Mouse (Mus musculus) limb, embryonic 11.5 days (tissue): ENCODE data around the gene Slc35e4. TPM values are rescaled to one million over a fixed set of nuclear protein-coding genes. Genes with fewer than 3 reads are reported as not detected.
"Not testable (repeated sequence)": the region's sequence is repeated elsewhere in the genome, so short reads cannot be mapped to it uniquely, and the experiment has no call there.

Experiments
- ATAC-seq: fragments of 200-750 bp; cut with Nextera tagmentation; 2 replicates; pipeline ENCODE4 v1.8.0; 2017; ENCODE audit warnings: low read depth; ENCODE audit not compliant: insufficient number of reproducible peaks, low FRiP score, low TSS enrichment
- DNase-seq: peaks from one replicate; pipeline ENCODE4 v3.0.0-alpha.2; 2015; ENCODE audit warnings: low spot score
- H3K27ac ChIP-seq: fragments of 300-500 bp; sonication (generic); replicated peaks from 2 replicates; pipeline ENCODE4 v1.5.1; 2014; ENCODE audit warnings: low read depth, mild to moderate bottlenecking, low read length
- H3K27me3 ChIP-seq: fragments of 300-500 bp; sonication (generic); 2 replicates; pipeline ENCODE4 v1.6.1; 2014; ENCODE audit warnings: mild to moderate bottlenecking, low read length, mixed read lengths; ENCODE audit not compliant: control insufficient read depth, insufficient read depth
- H3K36me3 ChIP-seq: fragments of 300-500 bp; sonication (generic); 2 replicates; pipeline ENCODE4 v1.6.1; 2014; ENCODE audit warnings: mild to moderate bottlenecking, low read length, moderate library complexity, mixed read lengths; ENCODE audit not compliant: control insufficient read depth, insufficient read depth
- H3K4me1 ChIP-seq: fragments of 300-500 bp; sonication (generic); 2 replicates; pipeline ENCODE4 v1.6.1; 2014; ENCODE audit warnings: low read length, mixed read lengths; ENCODE audit not compliant: control insufficient read depth, insufficient read depth
- H3K4me2 ChIP-seq: fragments of 300-500 bp; sonication (generic); 2 replicates; pipeline ENCODE4 v1.6.1; 2014; ENCODE audit warnings: low read depth, mild to moderate bottlenecking, moderate library complexity; ENCODE audit not compliant: severe bottlenecking
- H3K4me3 ChIP-seq: fragments of 300-500 bp; sonication (generic); 2 replicates; pipeline ENCODE4 v1.5.1; 2014; ENCODE audit warnings: low read depth, low read length
- H3K9ac ChIP-seq: fragments of 300-500 bp; sonication (generic); 2 replicates; pipeline ENCODE4 v1.6.1; 2014; ENCODE audit warnings: mild to moderate bottlenecking, low read length
- H3K9me3 ChIP-seq: fragments of 300-500 bp; sonication (generic); 2 replicates; pipeline ENCODE4 v1.6.1; 2016; ENCODE audit warnings: low read length; ENCODE audit not compliant: control insufficient read depth
- WGBS: fragments of 180-500 bp; shearing (Covaris S2); extraction: QIAGEN DNeasy Blood & Tissue Kit; methylation state at CpG from one replicate; pipeline ENCODE4 v1.1.7; 2014; 5-methylcytosine and 5-hydroxymethylcytosine counted together
- polyA plus RNA-seq: library from polyadenylated mRNA; unstranded; fragments of >200 nt; fragmentation: Nextera tagmentation; extraction: Ambion mirVana; gene quantifications from 2 replicates; pipeline ENCODE4 v1.2.1, GENCODE M21; 2014

The Slc35e4 gene
- 1.7 and 2.1 TPM in 2 replicates for polyA plus RNA-seq

DNA sequence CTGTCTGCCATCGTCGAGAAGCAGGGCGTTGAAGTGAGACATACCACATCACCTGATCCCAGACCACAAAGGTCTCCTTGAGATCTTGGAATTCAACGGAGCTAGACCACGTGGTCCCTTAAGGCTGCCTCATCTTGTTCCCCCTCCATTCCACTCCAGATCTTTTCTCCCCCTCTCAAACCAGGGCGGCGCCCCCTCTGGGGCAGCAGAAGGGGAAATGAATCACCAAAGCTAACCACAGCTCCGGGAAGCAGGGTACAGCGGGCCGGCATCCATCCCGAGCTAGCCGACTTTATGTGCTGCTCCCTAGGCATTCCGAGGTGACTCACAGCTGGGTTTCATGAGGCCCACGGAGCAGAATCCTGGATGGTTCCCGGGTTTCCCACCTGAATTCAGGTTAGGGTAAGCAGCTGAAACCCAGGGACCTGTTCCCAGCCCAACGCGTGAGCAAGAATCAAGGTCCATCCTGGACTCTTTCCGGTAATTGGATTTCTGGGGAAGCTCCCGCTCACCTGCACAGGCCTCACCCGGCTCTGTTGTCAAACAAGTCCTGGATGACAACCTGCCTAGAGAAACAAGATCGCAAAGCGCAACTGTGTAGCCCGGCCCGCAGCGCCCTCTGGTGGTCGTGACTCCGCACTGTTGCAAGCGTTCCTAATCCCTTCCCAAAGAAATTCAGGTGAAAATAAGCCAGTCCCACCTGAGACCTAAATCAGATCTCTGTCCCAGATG is at the start of gene Slc35e4:
TSS of gene Slc35e4 (minus strand) at position 556 of the 732 bp plus-strand sequence.
- H3K4me1 ChIP-seq: peaks cover 8% of the 10 kb centered on the region
- under 1% methylated on average over 28 of the region's 28 CpGs for WGBS
- no peaks in the 10 kb centered on the region for H3K36me3 ChIP-seq
- H3K4me3 ChIP-seq: peak within 1 kb of the TSS; percentile 45
- peak; percentile 93 for DNase-seq
- H3K9me3 ChIP-seq: no peaks in the 10 kb centered on the region
- H3K27ac ChIP-seq: 0 out of 2 replicates have a peak within 1 kb of the TSS, but pooled peaks have one; percentile 10
- H3K4me2 ChIP-seq: peak within 1 kb of the TSS; percentile 83
- ATAC-seq: peak; percentile 37; the same call in 1 of the 2 replicates
- H3K27me3 ChIP-seq: peaks cover 11% of the 10 kb centered on the region
- H3K9ac ChIP-seq: peak within 1 kb of the TSS; percentile 50

DNA sequence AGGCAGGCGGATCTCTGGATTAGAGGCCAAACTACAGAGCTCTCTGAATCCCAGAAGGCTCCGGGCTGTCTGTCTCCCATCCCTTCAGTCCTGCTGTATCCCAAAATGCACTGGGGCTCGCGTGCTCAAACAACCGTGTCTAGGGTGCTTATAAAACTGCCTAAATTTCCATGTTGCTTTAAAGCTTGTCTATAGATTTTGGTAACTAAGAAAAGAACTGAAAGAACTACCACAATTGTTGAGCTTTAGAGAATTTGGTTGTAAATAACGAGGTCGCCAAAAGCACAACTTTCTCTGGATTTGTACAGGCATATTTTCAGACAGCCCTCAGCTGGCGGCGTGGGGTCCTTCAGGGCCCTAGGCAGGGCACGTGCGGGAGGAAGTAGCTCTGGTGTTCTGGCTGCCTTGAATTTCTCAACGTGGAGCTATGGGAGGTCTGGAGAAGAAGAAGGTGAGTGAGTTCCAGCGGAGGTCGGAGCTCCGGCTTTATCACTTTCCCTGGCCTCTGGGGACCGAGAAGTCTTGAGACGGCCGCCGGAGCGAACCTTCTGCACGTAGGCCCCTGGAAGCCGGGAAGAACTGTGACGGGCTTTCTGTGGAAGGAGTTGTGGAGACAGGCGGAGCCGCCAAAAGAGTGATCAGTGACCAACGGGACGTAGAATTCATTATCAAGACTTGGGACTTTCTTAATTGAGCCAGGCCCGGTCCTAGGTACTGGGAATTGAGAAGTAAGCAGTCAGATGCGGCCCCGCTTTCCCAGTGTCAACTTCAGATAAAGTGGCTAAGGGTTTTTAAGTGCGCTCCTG is 49.3 kb upstream of the Slc35e4 start, which contains the start of gene Pes1:
TSS of gene Pes1 (plus strand) at position 366 of the 806 bp plus-strand sequence.
- H3K27ac ChIP-seq: no peak within 1 kb of the TSS
- no peaks in the 10 kb centered on the region for H3K27me3 ChIP-seq
- H3K4me1 ChIP-seq: peaks cover 3% of the 10 kb centered on the region; the same call in 1 of the 2 replicates
- H3K9ac ChIP-seq: peak within 1 kb of the TSS; percentile 86
- no peaks in the 10 kb centered on the region for H3K9me3 ChIP-seq
- H3K4me3 ChIP-seq: peak within 1 kb of the TSS; percentile 68
- DNase-seq (peak; percentile 86), ATAC-seq (peak; percentile 84; the same call in 1 of the 2 replicates)
- H3K4me2 ChIP-seq: peak within 1 kb of the TSS; percentile 71
- WGBS: under 1% methylated on average over 31 of the region's 31 CpGs
- H3K36me3 ChIP-seq: peaks cover 3% of the 10 kb centered on the region; the same call in 1 of the 2 replicates

DNA sequence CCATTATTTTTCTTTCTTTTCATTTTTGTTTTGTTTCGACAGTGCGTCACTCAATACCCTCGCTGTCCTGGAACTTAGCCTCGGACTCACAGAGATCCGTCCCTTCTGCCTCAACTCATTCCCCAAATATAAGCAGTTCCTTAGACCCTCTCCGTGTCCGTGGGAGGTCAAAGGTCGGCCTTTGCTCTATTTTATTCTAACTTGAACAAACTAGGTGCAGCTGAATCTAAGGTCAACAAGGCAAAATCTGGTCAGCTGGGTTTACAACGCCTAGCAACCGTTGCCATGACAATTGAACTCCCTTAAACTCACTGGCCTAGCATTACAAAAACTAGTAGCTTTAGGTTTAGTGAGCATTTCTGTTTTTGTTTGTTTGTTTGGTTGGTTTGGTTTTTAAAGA is 48.7 kb upstream of the Slc35e4 start:
- peak overlapping the region; percentile 21; the same call in 1 of the 2 replicates for H3K4me2 ChIP-seq
- peak overlapping the region; percentile 5; the same call in 1 of the 2 replicates for H3K9ac ChIP-seq
- H3K36me3 ChIP-seq: peaks cover under 1% of the 10 kb centered on the region; the same call in 1 of the 2 replicates
- WGBS: 86% methylated on average over 10 of the region's 10 CpGs
- H3K27me3 ChIP-seq: no peaks in the 10 kb centered on the region
- ATAC-seq (no peak), DNase-seq (no peak)
- peaks cover 3% of the 10 kb centered on the region; the same call in 1 of the 2 replicates for H3K4me1 ChIP-seq
- no peaks in the 10 kb centered on the region for H3K9me3 ChIP-seq
- no peak overlapping the region for H3K27ac ChIP-seq
- H3K4me3 ChIP-seq: no peak overlapping the region; the same call in 1 of the 2 replicates

DNA sequence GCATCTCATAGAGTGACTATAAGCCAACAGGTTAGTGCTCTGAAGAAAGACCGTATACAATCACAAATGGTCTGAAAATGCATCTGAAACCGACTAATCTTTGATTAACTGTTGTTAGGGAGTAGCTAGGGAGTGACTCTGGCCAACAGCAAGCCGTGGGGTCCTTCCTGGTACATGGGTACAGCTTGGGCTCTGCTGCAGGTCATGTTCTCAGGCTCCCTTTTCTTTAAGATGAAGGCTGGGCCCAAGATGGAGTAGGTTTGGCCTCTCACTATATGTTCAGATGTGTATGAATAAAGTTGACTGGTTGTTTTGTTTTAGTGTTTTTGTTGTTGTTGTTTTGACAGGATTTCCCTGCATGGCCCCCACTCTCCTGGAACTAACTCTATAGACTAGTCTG is 47.3 kb upstream of the Slc35e4 start:
- Histone ChIP-seq H3K4me1 (peaks cover 3% of the 10 kb centered on the region; the same call in 1 of the 2 replicates), H3K4me3 (no peak overlapping the region), H3K36me3 (no peaks in the 10 kb centered on the region), H3K9me3 (no peaks in the 10 kb centered on the region), H3K4me2 (no peak overlapping the region), H3K9ac (no peak overlapping the region), H3K27ac (no peak overlapping the region), H3K27me3 (no peaks in the 10 kb centered on the region)
- ATAC-seq (no peak), DNase-seq (no peak)
- WGBS: 86% methylated on average over 3 of the region's 3 CpGs

DNA sequence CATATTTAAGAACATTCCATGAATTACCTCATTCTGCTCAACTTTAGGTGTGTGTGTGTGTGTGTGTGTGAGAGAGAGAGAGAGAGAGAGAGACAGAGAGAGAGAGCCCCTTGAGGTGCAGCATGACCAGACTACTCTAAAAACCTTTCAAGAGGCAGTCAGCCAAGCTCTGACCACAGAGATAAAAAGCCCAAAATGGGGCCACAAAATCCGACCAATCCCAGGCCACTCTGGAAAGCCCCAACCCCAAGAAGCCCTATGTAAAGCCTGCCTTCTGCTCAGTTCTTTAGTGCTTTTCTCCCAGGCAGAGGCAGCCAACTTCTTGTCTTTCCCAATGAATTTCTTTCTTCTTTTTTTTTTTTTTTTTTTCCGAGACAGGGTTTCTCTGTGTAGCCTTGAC is 46.4 kb upstream of the Slc35e4 start:
- no peaks in the 10 kb centered on the region for H3K27me3 ChIP-seq

DNA sequence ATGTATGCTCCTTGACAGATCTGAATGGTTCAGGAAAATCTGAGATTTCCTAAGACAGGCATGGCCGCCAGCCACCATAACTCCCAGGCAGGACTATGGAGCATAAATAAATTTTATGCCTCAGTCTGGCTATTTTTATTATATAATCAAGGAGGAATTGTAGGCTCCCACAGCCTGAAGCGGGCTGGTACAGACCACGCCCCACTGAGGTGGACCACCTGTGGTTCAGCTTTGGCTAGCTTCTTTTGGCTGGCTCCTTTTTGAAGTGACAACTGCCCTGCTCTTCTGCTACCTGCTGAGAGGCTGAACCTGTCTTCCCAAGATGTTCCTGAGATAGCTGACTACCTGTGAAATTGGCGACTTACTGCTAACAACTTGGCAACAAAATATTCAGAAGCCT is 40.9 kb upstream of the Slc35e4 start:
- 76% methylated on average over 4 of the region's 4 CpGs for WGBS
- H3K9ac ChIP-seq, H3K4me2 ChIP-seq, ATAC-seq, H3K4me1 ChIP-seq, H3K36me3 ChIP-seq, DNase-seq, H3K4me3 ChIP-seq, H3K27me3 ChIP-seq, H3K9me3 ChIP-seq, H3K27ac ChIP-seq: not testable (repeated sequence)

More for the DNA sequence above, 46.4 kb upstream of the Slc35e4 start:
- H3K9me3 ChIP-seq: no peaks in the 10 kb centered on the region
- no peaks in the 10 kb centered on the region for H3K36me3 ChIP-seq
- H3K27ac ChIP-seq: no peak overlapping the region
- 69% methylated on average over 2 of the region's 2 CpGs for WGBS
- H3K4me1 ChIP-seq: peaks cover 3% of the 10 kb centered on the region; the same call in 1 of the 2 replicates
- no peak overlapping the region for H3K9ac ChIP-seq
- DNase-seq (no peak), ATAC-seq (no peak)
- H3K4me2 ChIP-seq: no peak overlapping the region
- H3K4me3 ChIP-seq: no peak overlapping the region

DNA sequence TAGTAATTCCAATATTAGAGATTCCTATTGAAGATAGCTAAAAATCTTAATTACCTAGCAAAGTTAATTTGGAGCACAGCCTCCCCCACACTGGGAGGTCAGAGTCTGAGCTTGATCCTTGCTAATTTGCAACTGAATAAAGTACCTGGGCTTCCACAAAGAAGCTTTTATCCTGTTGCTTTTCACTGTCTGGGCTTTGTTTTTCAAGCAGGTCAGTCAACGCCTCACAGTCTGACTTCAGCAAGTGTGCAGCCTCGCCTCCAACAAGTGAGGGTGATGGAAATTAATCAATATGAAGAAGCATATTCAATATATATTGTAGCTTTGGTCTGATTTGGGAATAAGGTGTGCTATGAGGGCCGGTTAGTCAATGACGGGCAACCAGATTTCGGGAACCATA is 40.4 kb upstream of the Slc35e4 start:
- not testable (repeated sequence) for H3K36me3 ChIP-seq, H3K4me2 ChIP-seq, H3K4me1 ChIP-seq, H3K9ac ChIP-seq, ATAC-seq, DNase-seq, H3K4me3 ChIP-seq, H3K27me3 ChIP-seq, H3K9me3 ChIP-seq, H3K27ac ChIP-seq
- 87% methylated on average over 5 of the region's 5 CpGs for WGBS

DNA sequence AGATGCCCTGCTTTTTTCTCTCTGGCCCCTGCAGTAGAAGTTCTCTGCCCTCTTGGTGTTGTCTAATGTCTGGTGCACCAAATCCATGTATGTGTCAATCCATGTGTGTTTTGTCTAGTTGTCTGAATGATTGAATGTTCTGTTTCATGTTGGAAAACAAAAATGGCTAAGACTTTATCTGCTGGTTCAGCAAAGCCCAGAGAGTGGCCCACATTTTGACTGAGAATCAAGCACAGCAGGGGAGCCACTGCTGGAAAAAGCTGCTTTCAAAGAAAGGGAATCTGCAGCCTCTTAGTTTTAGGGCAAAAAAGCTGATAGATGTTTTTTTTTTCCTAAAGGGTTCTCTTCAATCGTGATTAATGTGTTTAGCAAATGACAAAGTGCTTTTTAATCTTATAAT is 31.9 kb upstream of the Slc35e4 start:
- ATAC-seq (no peak), DNase-seq (no peak)
- Histone ChIP-seq H3K27me3 (no peaks in the 10 kb centered on the region), H3K36me3 (no peaks in the 10 kb centered on the region), H3K4me3 (no peak overlapping the region), H3K4me2 (no peak overlapping the region), H3K9me3 (no peaks in the 10 kb centered on the region), H3K4me1 (no peaks in the 10 kb centered on the region), H3K27ac (no peak overlapping the region), H3K9ac (no peak overlapping the region)
- 33% methylated on average over 1 of the region's 1 CpGs for WGBS
